ENCODE assay signal across 9 mouse cellular contexts in genomic region chr12:64903186-64903585, GRCm38 (mm10). TPM values are rescaled to one million over a fixed set of nuclear protein-coding genes. Genes with fewer than 3 reads are reported as not detected.
DNase-seq lines count a peak whose midpoint lies in the region; ATAC-seq lines count a peak whose summit lies in the region.
"Had no signal": no experiment of that assay in that cellular context is flagged by ENCODE, and none has a peak within 500 bp of the region (broad histone marks: within the 10 kb centered on the region; RNA-seq: fewer than 3 reads in every experiment).

No protein-coding gene starts in this region.

- no peak for ATAC-seq in hindbrain, embryonic 14.5 days (ENCODE audit: low FRiP score)
- no peak for ATAC-seq in hindbrain, embryonic 12.5 days (ENCODE audit: low FRiP score)
- no peak for ATAC-seq in heart, embryonic 13.5 days (ENCODE audit: extremely low read depth, insufficient number of reproducible peaks, low FRiP score, low TSS enrichment)
- no peak for ATAC-seq in neural tube, embryonic 13.5 days (ENCODE audit: low read depth)
- no peak for ATAC-seq in frontal cortex, adult (ENCODE audit: low TSS enrichment)
- ATAC-seq in erythroid progenitor cell, adult 5-6 weeks (replicated peaks; ENCODE audit: low FRiP score, poor library complexity, severe bottlenecking), result no peak

- H3K4me1 ChIP-seq in hindbrain, embryonic 14.5 days (replicated peaks; ENCODE audit: control insufficient read depth, insufficient read depth, low read length), result peaks cover 5% of the 10 kb centered on the region; the same call in 1 of the 2 replicates
- H3K4me1 ChIP-seq in hindbrain, embryonic 12.5 days, result no peaks in the 10 kb centered on the region
- H3K4me1 ChIP-seq in heart, embryonic 13.5 days, result peaks cover 16% of the 10 kb centered on the region
- H3K4me1 ChIP-seq in neural tube, embryonic 13.5 days (replicated peaks), result peaks cover 12% of the 10 kb centered on the region

- H3K4me3 ChIP-seq in hindbrain, embryonic 14.5 days (replicated peaks; ENCODE audit: low read length), result no peak overlapping the region
- no peak overlapping the region for H3K4me3 ChIP-seq in hindbrain, embryonic 12.5 days
- no peak overlapping the region for H3K4me3 ChIP-seq in heart, embryonic 13.5 days
- H3K4me3 ChIP-seq in neural tube, embryonic 13.5 days, result no peak overlapping the region
- H3K4me3 ChIP-seq: erythroblast, embryonic 14.5 days had no signal

- DNase-seq in embryo, embryonic 10.5 days (ENCODE audit: low spot score), result peak; percentile 15
- no peak for DNase-seq in embryo, embryonic 11 days
- no peak for DNase-seq in hindbrain, embryonic 14.5 days (ENCODE audit: low spot score)

- no peaks in the 10 kb centered on the region for H3K9me3 ChIP-seq in hindbrain, embryonic 14.5 days (ENCODE audit: control insufficient read depth, low read length)
- H3K9me3 ChIP-seq in hindbrain, embryonic 12.5 days (replicated peaks), result no peaks in the 10 kb centered on the region
- no peaks in the 10 kb centered on the region for H3K9me3 ChIP-seq in heart, embryonic 13.5 days
- no peaks in the 10 kb centered on the region for H3K9me3 ChIP-seq in neural tube, embryonic 13.5 days

- H3K36me3 ChIP-seq in hindbrain, embryonic 14.5 days (replicated peaks; ENCODE audit: control insufficient read depth, insufficient read depth), result no peaks in the 10 kb centered on the region
- H3K36me3 ChIP-seq in hindbrain, embryonic 12.5 days, result no peaks in the 10 kb centered on the region
- H3K36me3 ChIP-seq in heart, embryonic 13.5 days, result no peaks in the 10 kb centered on the region
- no peaks in the 10 kb centered on the region for H3K36me3 ChIP-seq in neural tube, embryonic 13.5 days

- WGBS in hindbrain, embryonic 14.5 days, result 64% methylated on average over 8 of the region's 8 CpGs
- WGBS in hindbrain, embryonic 12.5 days, result 59% methylated on average over 8 of the region's 8 CpGs
- 62% methylated on average over 8 of the region's 8 CpGs for WGBS in heart, embryonic 13.5 days
- 47% methylated on average over 8 of the region's 8 CpGs for WGBS in neural tube, embryonic 13.5 days

- no peak overlapping the region for H3K9ac ChIP-seq in hindbrain, embryonic 14.5 days
- no peak overlapping the region for H3K9ac ChIP-seq in hindbrain, embryonic 12.5 days
- H3K9ac ChIP-seq in heart, embryonic 13.5 days, result no peak overlapping the region
- no peak overlapping the region for H3K9ac ChIP-seq in neural tube, embryonic 13.5 days

- no peak overlapping the region for H3K4me2 ChIP-seq in hindbrain, embryonic 14.5 days (replicated peaks)
- H3K4me2 ChIP-seq in hindbrain, embryonic 12.5 days (replicated peaks), result no peak overlapping the region
- no peak overlapping the region for H3K4me2 ChIP-seq in heart, embryonic 13.5 days
- H3K4me2 ChIP-seq in neural tube, embryonic 13.5 days, result 0 out of 2 replicates have a peak overlapping the region, but pooled peaks have one; percentile 19

- no peaks in the 10 kb centered on the region for H3K27me3 ChIP-seq in hindbrain, embryonic 14.5 days (ENCODE audit: control insufficient read depth, insufficient read depth, low read length)
- no peaks in the 10 kb centered on the region for H3K27me3 ChIP-seq in hindbrain, embryonic 12.5 days
- no peaks in the 10 kb centered on the region for H3K27me3 ChIP-seq in heart, embryonic 13.5 days (replicated peaks)
- no peaks in the 10 kb centered on the region for H3K27me3 ChIP-seq in neural tube, embryonic 13.5 days

- H3K27ac ChIP-seq in hindbrain, embryonic 14.5 days, result peak overlapping the region; percentile 67
- no peak overlapping the region for H3K27ac ChIP-seq in hindbrain, embryonic 12.5 days
- 0 out of 2 replicates have a peak overlapping the region, but pooled peaks have one; percentile 13 for H3K27ac ChIP-seq in heart, embryonic 13.5 days (replicated peaks)
- peak overlapping the region; percentile 67 for H3K27ac ChIP-seq in neural tube, embryonic 13.5 days (replicated peaks)

RNA-seq across cellular contexts. Expression of gene Gm527, which starts 14.5 kb away (rescaled TPM):
- 3.7 and 5.3 TPM in 2 replicates for polyA plus RNA-seq in hindbrain, embryonic 14.5 days (2014; fragmentation: Nextera tagmentation; extraction: Ambion mirVana)
- polyA plus RNA-seq in hindbrain, embryonic 12.5 days (2016; fragmentation: Nextera tagmentation; extraction: Ambion mirVana), result 4.0 and 5.1 TPM in 2 replicates
- 2.3 and 2.5 TPM in 2 replicates for polyA plus RNA-seq in heart, embryonic 13.5 days (2015; fragmentation: Nextera tagmentation; extraction: Ambion mirVana)
- polyA plus RNA-seq in neural tube, embryonic 13.5 days (2015; fragmentation: Nextera tagmentation; extraction: Ambion mirVana), result 2.7 and 4.3 TPM in 2 replicates
- 3.2 TPM in 1 of 2 replicates, not detected in the other for total RNA-seq in erythroid progenitor cell, adult 5-6 weeks (2015; ENCODE audit: low replicate concordance)
- 1.3 TPM in 1 of 2 replicates, not detected in the other for total RNA-seq in erythroid progenitor cell, adult 5-6 weeks (2017; ENCODE audit: low replicate concordance)
- polyA plus RNA-seq: erythroblast, embryonic 14.5 days had no signal
